Mouse (Mus musculus) T-helper 17 cell (primary cell): Measurements from ENCODE around the gene Eml4.

Experiments used
- in situ Hi-C, 2 experiments: fragments of 300-600 bp; cut with MboI, MseI; formaldehyde crosslinking; loops; 1 replicate in 1 of 2; 2 replicates in 1 of 2; pipeline ENCODE4 v1.15.1; 2025; ENCODE audit warnings: high pct_unique_total_duplicates in 2 of 2

Eml4 gene

DNA sequence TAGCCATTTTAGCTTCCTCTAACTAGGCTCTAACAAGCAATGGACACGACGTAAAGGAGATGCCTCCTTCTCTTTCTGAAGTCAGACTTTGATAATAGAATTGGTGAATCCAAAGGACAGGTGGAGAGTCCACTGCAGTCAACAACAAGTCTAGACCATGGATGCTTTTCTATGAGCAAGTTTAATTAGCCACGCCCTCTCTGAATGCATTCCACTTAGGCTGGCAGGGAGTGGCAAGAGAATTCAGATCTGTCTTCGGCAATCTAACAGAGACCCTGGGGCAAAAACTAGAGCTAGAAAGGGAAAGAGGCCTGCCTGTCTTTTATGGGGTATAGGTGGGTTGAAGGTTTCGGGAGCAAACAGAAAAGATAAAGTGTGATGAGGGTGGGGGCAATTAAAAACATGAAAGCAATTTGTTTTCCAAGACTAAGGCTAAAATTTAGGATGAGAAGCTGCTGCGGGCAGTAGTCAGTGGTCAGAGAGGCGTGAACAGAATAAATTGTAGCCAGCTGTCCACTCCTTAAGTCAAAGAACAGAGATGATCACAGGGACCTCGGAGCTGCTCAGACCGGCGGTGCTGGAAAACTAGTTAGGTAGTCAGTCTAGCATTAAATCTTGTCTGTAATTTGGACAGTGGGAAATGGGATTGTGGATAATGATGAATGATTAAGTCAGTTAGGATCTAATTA lies 27.2 kb downstream of the Eml4 start:
- in situ Hi-C loops = no loop called here

DNA sequence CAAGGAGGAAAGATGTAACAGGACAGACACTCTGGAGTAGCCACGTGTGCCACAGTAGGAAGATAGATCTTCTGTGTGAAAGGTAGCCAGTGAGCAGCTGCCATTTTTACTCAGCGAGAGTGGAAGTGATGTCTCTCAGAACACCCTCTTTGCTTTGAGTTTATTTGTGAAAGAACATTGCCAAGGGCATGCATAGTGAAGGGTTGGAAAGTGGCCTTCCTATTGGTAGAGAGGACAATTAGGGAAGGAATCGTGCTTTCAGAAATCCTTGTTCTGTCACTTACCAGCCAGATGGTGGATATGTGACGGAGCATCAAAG lies 27.7 kb downstream of the Eml4 start:
- in situ Hi-C loops = no loop called here

DNA sequence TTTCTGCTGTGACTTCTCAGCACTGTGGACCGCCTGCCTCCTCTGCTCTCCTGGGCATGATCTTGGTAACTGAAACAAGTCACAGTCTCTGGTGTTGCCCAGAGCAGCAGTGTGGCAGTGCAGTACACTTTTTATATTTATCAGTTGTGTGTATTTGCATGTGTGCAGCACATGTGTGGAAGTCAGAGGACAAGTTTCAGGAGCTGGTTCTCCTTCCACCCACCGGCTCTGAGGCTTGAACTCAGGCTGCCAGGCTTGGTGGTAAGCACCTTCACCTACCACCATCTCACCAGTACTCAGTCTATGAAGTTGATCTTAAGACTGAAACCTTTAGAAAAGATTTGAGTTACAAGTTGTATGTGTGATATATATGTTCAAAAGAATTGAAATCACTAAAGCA lies 28.6 kb downstream of the Eml4 start:
- in situ Hi-C loops = no loop called here

DNA sequence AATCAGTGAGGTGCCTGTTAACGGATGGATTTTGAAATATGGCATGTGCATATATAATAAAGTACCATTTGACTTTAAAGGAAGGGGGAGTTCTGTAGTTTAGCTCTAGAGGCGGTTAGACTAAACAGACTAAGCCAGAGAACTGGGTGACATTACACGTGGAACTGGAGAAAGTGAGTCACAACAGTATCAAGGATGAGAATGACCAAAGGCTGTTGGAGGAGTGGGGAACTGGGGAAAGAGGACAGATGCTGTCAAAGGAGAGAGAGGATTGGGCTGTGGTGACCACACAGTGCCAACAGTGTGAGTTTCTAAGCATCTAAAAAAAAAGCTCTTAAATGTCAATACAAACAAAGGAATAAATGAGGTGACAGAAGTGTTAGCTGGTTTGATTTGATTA lies 29.1 kb downstream of the Eml4 start:
- in situ Hi-C loops = loop anchor here in 1 of 2 experiments (10.0 kb wide), 1 partner anchor 1315 kb away; no protein-coding TSS in a partner anchor

DNA sequence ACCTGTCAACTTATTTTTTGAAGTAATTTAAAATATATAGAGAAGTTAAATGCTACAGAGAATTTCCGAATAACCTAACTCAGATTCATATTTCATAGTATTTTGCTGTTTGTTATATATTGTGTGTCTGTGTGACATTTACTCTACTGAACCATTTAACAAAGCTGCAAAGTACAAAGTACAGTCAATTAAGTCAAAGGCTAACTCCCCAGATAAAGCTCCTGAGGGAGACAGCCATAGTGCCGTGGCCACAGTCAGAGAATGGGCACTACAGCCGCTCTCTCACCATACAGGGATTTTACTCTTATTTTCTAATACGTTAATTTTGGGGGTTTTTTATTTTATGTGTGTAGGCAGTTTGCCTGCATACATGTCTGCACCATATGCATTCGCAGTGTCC lies 32.0 kb downstream of the Eml4 start:
- in situ Hi-C loops = loop anchor here in 1 of 2 experiments (10.0 kb wide), 1 partner anchor 1312 kb away; no protein-coding TSS in a partner anchor

DNA sequence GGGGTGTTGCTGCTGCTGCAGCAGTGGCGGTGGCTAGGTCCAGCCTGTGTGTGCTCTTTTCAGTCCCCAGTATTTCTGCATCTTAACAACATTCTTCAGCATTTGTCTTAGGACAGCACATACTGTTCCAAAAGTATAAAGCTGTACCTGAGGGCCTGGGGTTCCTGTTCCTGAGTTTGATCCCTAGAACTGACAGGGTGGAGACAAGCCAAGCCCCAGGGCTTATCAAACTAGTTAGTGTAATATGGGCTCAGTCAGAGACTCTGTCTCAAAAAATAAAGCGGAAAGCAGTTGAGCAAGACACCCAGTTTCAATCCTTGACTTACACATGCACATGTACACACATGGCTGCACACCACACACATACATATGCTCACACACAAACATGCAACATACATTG lies 34.2 kb downstream of the Eml4 start:
- in situ Hi-C loops = loop anchor here in 1 of 2 experiments (10.0 kb wide), 1 partner anchor 1310 kb away; no protein-coding TSS in a partner anchor

DNA sequence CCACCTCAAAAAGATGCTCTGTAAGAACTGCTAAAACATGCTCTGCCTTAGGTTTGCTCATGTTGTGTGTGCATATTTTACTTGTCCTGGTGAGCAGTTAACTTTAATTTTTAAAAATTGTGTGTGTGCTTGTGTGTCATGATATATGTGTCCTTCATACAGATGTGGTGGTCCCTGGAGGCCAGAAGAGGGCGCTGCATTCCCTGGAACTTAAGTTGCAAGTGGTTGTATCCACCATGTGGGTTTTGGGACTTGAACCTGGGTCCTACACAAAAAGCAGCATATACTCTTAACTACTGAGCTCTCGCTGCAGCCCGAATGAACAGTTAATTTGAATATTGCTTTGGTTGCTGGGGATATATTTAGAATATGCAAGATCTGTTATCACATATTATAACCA lies 36.4 kb downstream of the Eml4 start:
- in situ Hi-C loops = loop anchor here in 1 of 2 experiments (10.0 kb wide), 1 partner anchor 1308 kb away; no protein-coding TSS in a partner anchor

DNA sequence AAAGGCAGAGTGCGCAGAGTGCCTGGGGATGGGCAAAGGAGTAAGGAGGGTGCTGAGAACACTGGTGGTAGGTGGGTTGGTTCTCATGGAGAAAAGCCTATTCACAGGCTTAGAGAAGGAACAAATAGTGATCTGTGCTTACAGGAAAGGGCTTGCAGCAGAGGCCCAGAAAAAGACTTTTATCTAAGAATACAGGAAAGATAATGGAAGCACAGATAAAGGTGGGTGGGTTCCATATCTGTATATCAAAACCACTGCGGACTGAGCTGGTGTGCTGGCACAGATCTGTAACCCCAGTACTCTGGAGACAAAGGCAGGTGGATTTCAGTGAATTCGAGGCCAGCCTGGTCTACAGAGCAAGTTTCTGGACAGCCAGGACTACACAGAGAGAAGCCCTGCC lies 43.3 kb downstream of the Eml4 start:
- in situ Hi-C loops = no loop called here

DNA sequence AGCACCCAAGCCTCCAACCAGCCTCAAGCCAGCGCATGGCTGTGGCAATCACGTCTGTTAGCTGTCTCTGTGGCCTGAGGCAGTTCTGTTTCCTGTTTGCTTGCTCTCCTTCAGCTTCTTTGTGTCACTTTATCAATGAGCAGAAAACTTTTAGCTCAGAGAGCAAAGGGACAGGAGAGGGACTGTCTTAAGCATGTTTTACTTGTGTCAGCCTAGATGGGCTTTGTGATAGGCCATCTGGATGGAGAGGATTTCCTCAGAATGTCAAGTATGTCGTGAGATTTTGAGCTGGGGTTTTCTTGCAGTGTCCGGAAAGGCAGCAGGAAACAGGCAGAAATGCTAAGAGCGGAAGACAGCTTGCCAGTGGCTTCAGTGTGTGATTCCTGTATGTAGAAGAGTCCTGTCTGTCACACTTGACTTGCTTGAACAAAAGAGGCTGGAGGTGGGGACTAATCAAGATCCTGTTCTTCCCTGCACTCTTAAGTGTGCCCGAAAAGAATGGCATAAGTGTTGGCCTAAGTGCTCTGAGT lies 46.9 kb downstream of the Eml4 start:
- in situ Hi-C loops = loop anchor here in 1 of 2 experiments (5.0 kb wide), 1 partner anchor 225 kb away; no protein-coding TSS in a partner anchor

DNA sequence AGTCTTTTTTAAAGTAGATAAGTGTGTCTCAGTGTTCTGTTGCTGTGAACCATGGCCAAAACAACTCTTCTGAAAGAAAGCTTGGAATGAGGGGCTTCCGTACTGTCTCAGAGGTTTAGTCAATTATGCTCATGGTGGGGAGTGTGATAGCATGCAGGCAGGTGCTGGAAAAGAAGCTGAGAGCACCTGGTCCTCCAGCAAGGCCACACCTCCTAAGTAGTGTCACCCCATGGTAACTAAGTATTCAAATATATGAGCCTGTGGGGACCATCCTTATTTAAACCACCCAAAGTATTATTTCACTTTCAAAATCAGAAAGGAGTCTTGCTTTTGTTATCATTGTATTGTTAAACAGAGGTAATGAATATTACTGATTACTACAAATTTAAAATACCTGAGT lies 48.0 kb downstream of the Eml4 start:
- in situ Hi-C loops = loop anchor here in 1 of 2 experiments (5.0 kb wide), 1 partner anchor 224 kb away; no protein-coding TSS in a partner anchor

DNA sequence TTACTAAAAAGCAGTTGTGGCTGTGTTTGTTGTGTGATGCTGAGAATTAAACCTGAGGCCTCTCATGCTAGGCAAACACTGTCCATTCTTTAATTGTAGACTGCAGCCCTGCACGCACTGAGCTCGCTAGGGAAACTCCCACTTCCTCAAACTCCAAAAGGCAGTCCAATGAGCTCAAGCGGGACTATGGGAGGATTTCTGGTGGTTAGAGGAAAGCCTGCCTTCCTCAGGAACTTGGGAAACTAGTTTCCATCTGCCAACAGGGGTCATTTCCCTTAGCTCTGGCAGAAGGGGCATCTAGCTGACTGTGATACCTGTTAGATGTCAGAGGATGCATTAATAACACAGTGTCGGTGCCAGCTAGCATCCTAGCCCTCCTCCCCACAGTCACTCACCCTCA lies 79.9 kb downstream of the Eml4 start:
- in situ Hi-C loops = no loop called here

DNA sequence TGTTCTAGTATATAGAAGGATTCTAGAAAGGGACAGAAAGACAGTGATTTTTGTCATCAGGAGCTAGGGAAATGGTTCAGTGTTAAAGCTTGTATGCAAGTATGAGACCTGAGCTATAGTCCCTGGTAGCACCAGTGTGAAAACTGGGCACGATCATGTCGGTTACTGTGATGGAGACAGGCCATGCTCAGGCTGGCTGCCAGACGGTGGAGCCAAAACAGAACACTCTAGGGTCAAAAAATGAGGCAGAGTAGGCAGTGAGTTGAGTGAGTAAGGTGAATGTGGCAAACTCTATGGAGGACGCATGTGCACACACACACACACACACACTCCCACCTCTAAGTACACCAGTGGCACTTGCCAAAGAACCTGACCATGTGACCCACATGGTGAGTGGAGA lies 92.7 kb downstream of the Eml4 start:
- in situ Hi-C loops = no loop called here

DNA sequence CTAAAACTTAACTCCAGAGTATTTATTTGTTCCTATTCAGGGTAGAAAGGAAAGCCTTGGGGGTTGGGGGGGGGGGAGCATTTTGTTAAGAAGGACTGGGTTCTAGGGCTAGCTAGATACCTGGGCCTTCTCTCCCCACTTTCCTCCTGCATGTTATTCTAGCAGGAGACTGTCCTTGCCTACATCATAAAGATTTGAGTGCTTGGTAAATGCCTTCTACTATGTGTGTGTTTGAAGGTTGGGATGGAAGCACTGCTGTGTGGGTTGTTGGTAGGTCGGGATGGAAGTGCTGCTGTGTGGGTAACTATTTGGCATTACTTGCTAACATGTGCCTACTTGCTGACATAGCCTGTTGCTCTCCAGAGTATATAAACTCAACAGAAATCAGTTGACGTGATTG lies 98.9 kb downstream of the Eml4 start:
- in situ Hi-C loops = no loop called here

DNA sequence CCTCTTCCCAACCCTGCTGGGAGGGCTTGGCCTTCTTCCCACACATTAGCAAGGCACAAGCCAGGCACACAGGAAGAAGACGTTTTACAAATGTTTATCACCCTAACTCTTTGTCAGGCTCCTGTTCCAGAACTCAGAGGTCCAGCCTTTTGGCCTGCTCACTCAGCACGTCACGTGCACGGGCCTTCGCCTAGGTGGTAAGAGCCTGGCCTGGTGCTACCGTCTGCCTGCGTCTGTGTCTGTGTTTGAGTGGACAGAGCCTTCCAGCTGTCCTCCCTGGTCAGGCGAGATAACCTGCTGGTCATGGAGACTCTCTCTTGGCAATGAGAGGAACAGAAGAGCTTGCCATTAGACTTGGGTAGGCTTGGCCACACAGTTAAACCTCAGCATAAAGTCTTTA lies 100.6 kb downstream of the Eml4 start:
- in situ Hi-C loops = no loop called here

DNA sequence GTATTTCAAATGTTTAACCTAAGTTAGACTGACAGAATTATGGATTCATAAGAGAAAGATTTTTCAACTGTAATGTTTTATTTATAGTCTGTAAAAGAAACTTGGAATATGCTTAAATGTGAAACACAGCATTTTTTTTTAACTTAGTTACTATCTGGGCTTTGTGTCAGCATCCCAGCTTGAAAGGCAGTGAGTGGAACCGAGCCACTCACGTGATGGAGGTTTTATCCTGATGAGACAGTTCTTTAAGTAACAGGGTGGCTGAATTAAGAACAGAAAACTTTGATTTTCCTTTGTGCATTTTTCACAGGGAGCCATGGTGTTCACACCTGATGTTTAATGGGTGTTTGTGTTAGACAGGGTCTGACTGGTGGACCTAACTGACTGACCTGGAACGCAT lies 101.1 kb downstream of the Eml4 start:
- in situ Hi-C loops = no loop called here

DNA sequence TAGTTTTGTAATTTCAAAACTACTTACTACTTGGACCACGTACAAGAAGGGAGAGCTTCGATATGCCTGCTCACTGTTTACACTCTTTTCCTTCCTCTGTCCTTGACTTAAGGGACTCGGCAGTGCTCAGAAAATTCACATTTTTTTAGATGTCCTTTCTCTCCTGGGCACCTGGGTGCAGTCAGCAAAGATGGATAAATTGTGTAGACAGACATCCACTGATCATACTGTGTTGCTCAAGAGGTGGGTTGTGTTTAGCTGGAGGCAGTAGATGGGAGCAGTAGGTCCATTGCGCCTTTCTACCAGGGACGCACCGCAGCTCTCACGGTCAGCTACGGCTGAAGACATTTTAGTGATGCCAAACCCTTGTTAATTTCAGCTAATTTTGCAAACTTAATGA lies 101.7 kb downstream of the Eml4 start:
- in situ Hi-C loops = no loop called here

DNA sequence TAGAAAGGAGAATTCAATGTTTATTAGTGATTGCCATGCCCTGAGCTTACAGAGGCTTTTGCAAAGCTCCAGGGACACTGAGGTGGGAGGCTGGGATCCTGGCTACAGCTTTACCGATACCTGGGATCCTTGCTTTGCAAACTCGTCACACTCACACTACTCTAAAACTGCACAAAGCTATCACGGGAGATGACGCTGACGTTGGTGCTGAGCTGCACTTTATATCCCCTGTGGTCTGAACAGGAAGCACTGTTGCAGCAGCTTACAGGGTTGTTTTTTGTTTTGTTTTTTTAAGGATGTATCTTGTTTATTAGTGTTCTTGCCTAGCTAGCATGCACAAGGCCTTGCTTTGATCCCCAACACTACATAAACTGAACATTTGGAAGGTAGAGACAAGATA lies 102.9 kb downstream of the Eml4 start:
- in situ Hi-C loops = no loop called here

DNA sequence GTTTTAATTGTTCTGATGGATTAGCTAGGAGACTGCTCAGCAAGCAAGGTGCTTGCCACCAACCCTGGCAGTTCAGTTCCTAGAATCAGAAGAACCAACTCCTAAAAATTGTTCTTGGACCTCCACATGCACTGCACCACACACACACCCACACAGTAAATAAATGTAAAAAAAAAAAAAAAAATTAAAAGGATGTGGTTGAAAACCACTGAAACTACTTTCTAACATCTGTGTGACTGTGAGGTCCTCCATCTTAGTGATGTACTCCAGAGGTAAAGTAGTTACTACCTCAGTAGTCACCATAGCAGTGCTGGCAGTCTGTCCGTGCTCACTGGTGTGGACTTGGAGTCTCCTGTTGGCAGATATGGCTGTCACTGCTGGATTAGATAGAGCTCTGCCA lies 106.5 kb downstream of the Eml4 start:
- in situ Hi-C loops = no loop called here

DNA sequence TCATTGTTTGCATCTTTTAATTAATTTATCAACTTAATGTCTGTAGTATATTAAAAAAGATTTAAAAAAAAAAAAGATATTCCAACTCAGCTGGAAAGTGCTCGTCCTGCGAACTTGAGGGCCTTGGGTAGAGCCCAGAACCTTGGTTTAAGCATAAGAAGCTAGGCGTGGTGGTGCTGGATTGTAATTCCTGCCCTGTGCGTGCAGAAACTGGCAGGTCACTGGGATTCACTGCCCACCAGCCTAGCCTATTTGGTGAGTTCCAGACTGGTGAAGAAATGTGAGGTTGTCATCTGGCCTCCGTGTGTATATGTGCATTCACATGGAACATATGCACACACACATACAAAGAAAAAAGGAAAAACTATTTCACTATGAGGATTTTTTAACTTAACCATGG lies 115.2 kb downstream of the Eml4 start:
- in situ Hi-C loops = no loop called here

DNA sequence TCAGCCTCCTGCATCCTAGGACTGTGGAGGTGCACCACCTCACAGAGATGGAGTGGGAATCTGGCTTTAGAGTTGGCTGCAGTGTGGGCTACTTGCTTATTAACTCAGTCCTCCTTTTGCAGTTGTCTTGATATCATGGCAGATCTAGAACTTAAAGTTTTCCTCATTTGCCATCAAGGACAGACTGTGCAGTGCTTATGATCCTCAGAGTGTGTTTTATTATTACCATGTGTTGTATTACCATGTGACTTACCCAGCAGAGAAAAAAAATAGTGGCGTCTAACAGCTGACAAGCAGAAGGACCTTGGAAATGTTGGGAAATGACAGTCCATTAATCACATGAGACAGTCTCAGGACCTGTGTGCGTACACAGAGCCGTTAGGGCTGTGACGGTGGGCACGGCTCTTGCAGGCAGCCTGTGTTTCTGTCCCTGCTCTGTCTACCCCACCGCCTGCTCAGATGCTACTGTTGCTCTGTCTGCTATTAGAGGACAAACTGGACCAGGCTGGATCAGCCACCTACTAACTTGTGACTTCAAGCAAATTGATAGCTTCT lies 116.0 kb downstream of the Eml4 start:
- in situ Hi-C loops = no loop called here

DNA sequence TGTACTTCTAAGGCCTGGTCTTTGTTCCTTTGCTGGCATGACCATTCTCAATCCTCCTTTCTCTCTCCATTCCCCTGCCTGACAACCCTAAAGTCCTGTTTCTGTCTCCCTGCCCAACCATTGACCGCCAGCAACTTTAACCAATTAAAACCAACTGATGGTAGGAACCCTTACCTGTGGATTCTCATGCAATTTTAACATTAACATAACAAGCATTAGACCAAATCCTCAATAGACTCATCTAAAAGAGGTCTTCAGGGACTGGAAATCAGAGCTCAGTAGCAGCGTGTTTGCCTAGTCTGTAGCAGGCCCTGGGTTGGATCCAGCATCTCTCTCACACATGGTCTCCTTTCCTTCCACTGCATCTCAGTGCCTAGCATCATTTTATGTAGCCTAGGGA lies 118.9 kb downstream of the Eml4 start:
- in situ Hi-C loops = no loop called here

DNA sequence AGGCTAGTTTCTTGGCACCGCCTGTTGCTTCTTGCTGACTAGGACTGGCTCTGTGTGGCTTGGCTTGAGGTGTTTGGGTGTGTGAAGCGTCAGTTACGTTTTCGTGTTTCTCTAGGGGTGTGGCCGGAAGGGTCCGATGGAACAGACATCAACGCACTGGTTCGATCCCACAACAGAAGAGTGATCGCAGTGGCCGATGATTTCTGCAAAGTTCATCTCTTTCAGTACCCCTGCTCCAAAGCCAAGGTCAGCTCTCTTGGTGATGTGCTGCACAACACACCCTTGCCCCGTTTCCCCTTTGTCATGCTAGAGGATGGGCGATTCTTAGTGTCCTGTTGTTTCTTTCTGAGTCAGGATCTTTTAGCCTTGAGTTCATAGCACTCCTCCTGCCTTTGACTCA lies 126.4 kb downstream of the Eml4 start:
- in situ Hi-C loops = no loop called here

DNA sequence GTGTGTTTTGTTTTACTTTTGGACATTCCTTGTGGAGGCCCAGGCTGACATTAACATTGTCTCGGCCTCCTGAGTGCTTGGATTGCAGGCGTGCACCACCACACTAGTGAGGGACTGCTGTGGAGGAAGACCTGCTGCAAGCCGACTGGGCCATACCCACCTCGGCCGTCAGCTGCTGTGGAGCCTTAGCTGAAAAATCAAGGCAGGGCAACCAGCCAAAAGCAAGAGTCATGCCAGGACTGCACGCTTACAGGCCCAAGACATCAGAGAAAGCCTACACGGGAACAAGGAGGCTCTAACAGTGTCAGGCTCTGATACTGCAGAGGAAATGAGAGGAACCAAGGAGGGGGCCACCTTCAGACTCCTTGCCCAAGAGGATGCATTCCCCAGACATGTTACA lies 130.8 kb downstream of the Eml4 start:
- in situ Hi-C loops = loop anchor here in 1 of 2 experiments (5.0 to 10.0 kb wide), 2 partner anchors 209 to 253 kb away; no protein-coding TSS in a partner anchor
